Mouse (Mus musculus): ENCODE data around the gene Sfrp4. TPM values are rescaled to one million over a fixed set of nuclear protein-coding genes. Genes with fewer than 3 reads are reported as not detected.

Gene Sfrp4
- polyA plus RNA-seq, 1 experiment from 2014 or later: 6.8 TPM

DNA sequence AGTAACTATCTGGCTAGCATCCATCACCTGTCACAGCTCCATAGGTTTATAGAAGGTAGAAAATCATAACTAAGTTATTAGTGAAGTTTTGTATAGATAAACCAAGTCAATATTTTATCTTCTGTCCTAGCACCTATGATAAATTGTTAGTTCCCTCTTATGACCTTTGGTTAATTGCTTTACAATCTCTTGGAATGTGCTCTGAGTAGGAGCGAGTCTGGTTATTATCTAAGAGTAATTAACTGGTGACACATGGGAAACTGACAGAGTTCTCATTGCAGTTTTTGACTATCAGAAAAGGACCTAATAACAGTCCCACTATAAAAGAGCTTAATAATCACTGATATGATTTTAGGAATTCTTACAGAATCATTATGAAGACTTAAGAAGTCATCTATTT lies 20.6 kb downstream of the Sfrp4 start:
- H3K9ac ChIP-seq: no peak overlapping the region
- no peaks in the 10 kb centered on the region for H3K36me3 ChIP-seq
- H3K27ac ChIP-seq: no peak overlapping the region
- WGBS: 32% methylated on average over 1 of the region's 1 CpGs
- H3K27me3 ChIP-seq (replicated peaks): no peaks in the 10 kb centered on the region
- no peaks in the 10 kb centered on the region for H3K4me1 ChIP-seq
- no peak overlapping the region for H3K4me3 ChIP-seq (replicated peaks)
- ATAC-seq (ENCODE audit: insufficient read depth, low FRiP score, low read depth): no peak
- no peaks in the 10 kb centered on the region for H3K9me3 ChIP-seq
- no peak overlapping the region for H3K4me2 ChIP-seq

DNA sequence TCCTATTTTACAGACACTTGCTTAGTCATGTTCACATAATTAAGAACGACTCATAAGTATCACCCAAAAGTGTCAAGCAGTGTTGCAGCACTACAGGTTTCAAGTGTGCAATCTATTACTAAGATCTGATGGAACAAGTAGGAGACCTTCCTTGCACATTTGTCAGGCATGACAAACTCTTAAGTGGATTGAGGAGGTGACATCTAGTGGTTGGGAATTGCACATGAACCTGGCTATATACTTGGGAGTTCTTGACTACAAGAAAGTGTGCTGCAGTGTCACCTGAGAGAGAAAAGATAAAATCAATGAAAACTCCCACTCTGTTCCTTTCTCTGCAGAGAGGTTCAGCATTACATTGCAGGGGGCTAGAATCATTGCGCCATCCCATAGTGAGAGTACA lies 21.3 kb downstream of the Sfrp4 start:
- no peaks in the 10 kb centered on the region for H3K9me3 ChIP-seq
- H3K4me3 ChIP-seq (replicated peaks): no peak overlapping the region
- H3K27ac ChIP-seq: no peak overlapping the region
- WGBS: 64% methylated on average over 2 of the region's 2 CpGs
- no peak overlapping the region for H3K4me2 ChIP-seq
- no peak overlapping the region for H3K9ac ChIP-seq
- no peak for ATAC-seq (ENCODE audit: insufficient read depth, low FRiP score, low read depth)
- H3K27me3 ChIP-seq (replicated peaks): no peaks in the 10 kb centered on the region
- no peaks in the 10 kb centered on the region for H3K4me1 ChIP-seq
- H3K36me3 ChIP-seq: no peaks in the 10 kb centered on the region

DNA sequence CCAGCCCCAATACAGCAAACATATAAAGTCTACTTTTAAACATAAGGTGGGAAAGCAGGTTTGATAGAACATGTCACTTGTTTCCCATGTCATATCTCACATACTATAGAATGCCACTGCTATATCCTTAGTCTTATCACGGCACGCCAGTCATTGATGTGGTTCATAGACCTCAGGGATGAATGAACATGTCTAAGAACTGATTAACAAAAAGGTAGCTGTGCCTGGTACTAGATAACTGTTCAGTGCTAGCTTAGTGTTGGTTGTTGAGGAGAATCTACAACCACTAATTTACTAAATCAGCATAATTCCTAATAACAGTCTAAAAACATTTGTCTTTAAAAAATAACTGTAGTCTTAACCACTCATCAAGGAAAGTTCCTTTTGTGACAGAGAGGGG lies 26.9 kb downstream of the Sfrp4 start:
- no peaks in the 10 kb centered on the region for H3K9me3 ChIP-seq
- H3K4me3 ChIP-seq (replicated peaks): no peak overlapping the region
- 91% methylated on average over 2 of the region's 2 CpGs for WGBS
- H3K9ac ChIP-seq: no peak overlapping the region
- H3K4me1 ChIP-seq: no peaks in the 10 kb centered on the region
- H3K27ac ChIP-seq: no peak overlapping the region
- H3K36me3 ChIP-seq: no peaks in the 10 kb centered on the region
- H3K27me3 ChIP-seq (replicated peaks): no peaks in the 10 kb centered on the region
- H3K4me2 ChIP-seq: no peak overlapping the region
- ATAC-seq (ENCODE audit: insufficient read depth, low FRiP score, low read depth): peak; percentile 82; the same call in 1 of the 2 replicates

DNA sequence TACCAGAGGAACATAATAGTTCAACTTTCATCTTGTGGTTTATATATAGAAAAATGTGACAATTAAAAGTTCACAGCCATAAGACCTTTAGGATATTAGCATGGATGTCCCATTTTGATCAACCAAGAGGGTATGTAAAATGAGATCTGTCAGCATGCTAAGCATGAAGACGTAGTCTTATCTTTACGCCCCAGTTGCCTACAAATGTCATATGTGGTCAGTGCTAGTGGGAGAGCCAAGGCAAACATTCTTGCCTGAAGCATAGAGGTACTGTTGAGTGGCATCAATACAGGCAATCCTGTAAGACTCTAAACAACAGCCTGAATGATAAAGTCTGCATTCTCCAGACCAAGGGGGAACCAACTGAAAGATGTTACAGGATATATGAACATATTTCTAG lies 29.5 kb downstream of the Sfrp4 start:
- no peaks in the 10 kb centered on the region for H3K9me3 ChIP-seq
- H3K27me3 ChIP-seq (replicated peaks): no peaks in the 10 kb centered on the region
- no peak overlapping the region for H3K4me2 ChIP-seq
- no peak overlapping the region for H3K27ac ChIP-seq
- H3K4me1 ChIP-seq: no peaks in the 10 kb centered on the region
- H3K4me3 ChIP-seq (replicated peaks): no peak overlapping the region
- no peaks in the 10 kb centered on the region for H3K36me3 ChIP-seq
- no peak overlapping the region for H3K9ac ChIP-seq
- 77% methylated on average over 2 of the region's 2 CpGs for WGBS
- no peak for ATAC-seq (ENCODE audit: insufficient read depth, low FRiP score, low read depth)

DNA sequence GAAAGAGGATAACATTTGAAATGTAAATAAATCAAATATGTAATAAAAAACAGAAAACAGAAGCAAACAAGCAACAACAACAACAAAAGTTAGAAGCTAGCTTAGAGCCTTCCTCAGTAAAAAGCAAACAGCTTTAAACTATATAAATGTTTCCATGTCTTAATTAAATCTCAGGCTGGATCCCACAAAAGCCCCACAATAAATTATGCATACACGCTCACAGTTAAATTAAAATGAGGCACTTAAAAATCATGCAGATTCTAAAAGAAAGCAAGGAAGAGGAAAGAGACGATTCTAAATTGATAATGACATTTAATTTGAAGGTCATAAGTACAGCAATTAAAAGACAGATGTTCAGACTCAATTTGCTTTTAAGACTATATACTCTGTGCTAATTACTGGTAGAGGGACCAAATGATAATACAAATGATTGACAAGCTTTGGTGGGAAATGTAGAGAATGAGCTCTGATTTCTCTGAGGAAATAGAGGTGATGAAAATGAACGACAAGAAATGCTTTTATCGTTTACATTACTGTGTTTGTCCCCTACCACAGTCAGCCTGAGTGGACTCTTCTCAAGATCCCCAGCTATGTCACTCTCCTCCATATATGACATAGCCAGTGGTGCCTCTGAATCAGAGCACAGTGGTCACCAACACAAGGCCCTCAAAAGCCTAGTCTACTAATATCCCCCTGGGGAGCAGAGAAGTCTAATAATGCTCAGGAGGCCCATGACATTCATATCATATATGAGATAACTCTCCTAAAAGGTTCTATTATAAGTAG lies 45.6 kb downstream of the Sfrp4 start:
- 79% methylated on average over 4 of the region's 4 CpGs for WGBS
- no peaks in the 10 kb centered on the region for H3K9me3 ChIP-seq
- no peak for ATAC-seq (ENCODE audit: insufficient read depth, low FRiP score, low read depth)
- H3K27me3 ChIP-seq (replicated peaks): no peaks in the 10 kb centered on the region
- H3K9ac ChIP-seq: no peak overlapping the region
- no peak overlapping the region for H3K27ac ChIP-seq
- H3K36me3 ChIP-seq: no peaks in the 10 kb centered on the region
- no peak overlapping the region for H3K4me3 ChIP-seq (replicated peaks)
- no peaks in the 10 kb centered on the region for H3K4me1 ChIP-seq
- no peak overlapping the region for H3K4me2 ChIP-seq

DNA sequence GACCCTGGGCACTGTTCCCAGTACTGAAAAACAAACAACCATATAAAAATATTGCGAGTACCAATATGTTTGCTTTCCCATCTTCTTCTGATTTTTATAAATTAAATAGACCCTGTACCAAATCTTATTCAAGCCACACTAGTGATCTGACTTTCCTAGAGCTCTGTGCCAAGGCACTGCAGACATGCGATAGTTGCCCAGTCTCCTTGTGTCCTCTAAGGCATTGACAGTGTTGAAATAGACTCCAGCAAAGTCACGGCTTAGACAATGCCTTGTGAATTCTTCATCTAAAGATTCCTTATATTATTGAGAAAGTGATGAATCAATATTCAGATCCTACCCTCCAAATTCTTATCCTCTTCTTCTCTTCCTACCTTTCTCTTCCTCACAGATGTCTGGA lies 51.1 kb downstream of the Sfrp4 start:
- H3K4me1 ChIP-seq: no peaks in the 10 kb centered on the region
- WGBS: 87% methylated on average over 3 of the region's 3 CpGs
- no peaks in the 10 kb centered on the region for H3K27me3 ChIP-seq (replicated peaks)
- no peak overlapping the region for H3K4me3 ChIP-seq (replicated peaks)
- H3K9me3 ChIP-seq: no peaks in the 10 kb centered on the region
- no peak for ATAC-seq (ENCODE audit: insufficient read depth, low FRiP score, low read depth)
- H3K27ac ChIP-seq: no peak overlapping the region
- no peak overlapping the region for H3K4me2 ChIP-seq
- H3K36me3 ChIP-seq: no peaks in the 10 kb centered on the region
- H3K9ac ChIP-seq: no peak overlapping the region

DNA sequence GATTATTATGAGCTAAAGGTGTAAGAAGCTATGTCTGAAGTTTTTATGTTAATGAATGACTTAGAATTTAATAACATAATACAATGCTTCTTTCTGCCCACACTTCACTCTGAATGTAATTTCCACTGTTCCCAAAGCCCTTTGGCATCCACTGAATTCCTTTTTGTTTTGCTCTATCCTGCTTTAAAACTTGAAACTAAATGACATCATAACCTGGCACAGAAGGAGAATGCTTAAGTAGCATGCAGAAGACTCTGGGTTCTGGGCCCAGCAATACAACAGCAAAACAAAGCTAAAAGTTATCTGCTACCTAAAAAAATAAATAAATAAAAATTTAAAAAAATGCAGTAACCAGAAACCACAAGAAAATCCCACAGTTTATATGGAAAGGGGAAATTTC lies 51.7 kb downstream of the Sfrp4 start:
- Histone ChIP-seq H3K4me1 (no peaks in the 10 kb centered on the region), H3K27ac (no peak overlapping the region), H3K27me3 (replicated peaks) (no peaks in the 10 kb centered on the region), H3K4me3 (replicated peaks) (no peak overlapping the region), H3K9ac (no peak overlapping the region), H3K4me2 (no peak overlapping the region), H3K9me3 (no peaks in the 10 kb centered on the region), H3K36me3 (no peaks in the 10 kb centered on the region)
- no peak for ATAC-seq (ENCODE audit: insufficient read depth, low FRiP score, low read depth)

Other genes starting within 250 kb of the Sfrp4 start
- gene Stard3nl, start 227.3 kb upstream of the Sfrp4 start, polyA plus RNA-seq (2015; fragmentation: Nextera tagmentation; extraction: Ambion mirVana): 94.8 and 97.5 TPM in 2 replicates
- 19.4 and 22.4 TPM in 2 replicates for gene Epdr1, start 3.2 kb upstream of the Sfrp4 start, polyA plus RNA-seq (2015; fragmentation: Nextera tagmentation; extraction: Ambion mirVana)
- not detected in 2 replicates for gene Nme8, start 74.7 kb downstream of the Sfrp4 start, polyA plus RNA-seq (2015; fragmentation: Nextera tagmentation; extraction: Ambion mirVana)
- 1.4 and 2.3 TPM in 2 replicates for gene Gpr141, start 201.2 kb downstream of the Sfrp4 start, polyA plus RNA-seq (2015; fragmentation: Nextera tagmentation; extraction: Ambion mirVana)

Measured in stomach, embryonic 15.5 days (tissue).